Mouse (Mus musculus): Measurements from ENCODE around the gene Gm49661. TPM values are rescaled to one million over a fixed set of nuclear protein-coding genes. Genes with fewer than 3 reads are reported as not detected.
A peak's percentile ranks its signal among the peaks of the same experiment; 100 is the strongest.

Gm49661 gene
- polyA plus RNA-seq, 1 experiment: not detected

DNA sequence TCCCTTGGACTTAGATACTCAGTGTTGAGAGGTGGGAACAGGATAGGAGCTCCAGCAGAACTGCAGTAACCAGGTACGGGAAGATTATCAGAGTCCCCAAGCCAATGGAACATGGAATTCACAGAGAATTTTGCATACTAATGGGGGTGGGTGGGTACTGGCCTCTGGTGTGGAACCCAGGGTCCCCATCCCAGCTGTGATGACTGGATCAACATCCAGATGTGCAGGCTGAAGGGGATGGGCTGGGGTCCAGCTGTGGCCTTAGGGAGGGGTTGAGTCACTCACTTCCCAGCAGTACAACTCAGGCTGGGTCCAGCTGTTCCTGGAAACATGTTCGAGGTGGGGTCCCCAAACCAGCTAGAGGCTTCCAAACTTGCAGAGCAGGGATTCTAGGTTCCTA lies 18.7 kb upstream of the Gm49661 start:
- Histone ChIP-seq H3K4me1 (ENCODE audit: control insufficient read depth, insufficient read depth, insufficient read length, low read length) (peaks cover 8% of the 10 kb centered on the region), H3K4me3 (ENCODE audit: insufficient read depth, low read depth, low read length) (no peak overlapping the region), H3K27ac (replicated peaks; ENCODE audit: low read depth, low read length) (no peak overlapping the region)

DNA sequence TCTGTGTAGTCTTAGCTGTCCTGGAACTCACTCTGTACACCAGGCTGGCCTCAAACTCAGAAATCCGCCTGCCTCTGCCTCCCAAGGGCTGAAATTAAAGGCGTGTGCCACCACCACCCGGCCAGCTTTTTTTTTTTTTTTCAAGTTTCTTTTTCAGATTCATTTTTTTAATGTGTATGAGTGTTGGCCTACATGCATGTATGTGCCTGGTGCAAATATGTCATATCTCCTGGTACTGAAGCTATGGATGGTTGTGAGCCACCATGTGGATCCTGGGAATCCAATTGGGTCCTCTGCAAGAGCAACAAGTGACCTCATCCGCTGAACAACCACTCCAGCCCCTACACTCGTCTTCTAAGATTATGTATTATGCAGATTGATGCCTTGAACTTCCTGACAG lies 18.2 kb upstream of the Gm49661 start:
- H3K4me1 ChIP-seq (ENCODE audit: control insufficient read depth, insufficient read depth, insufficient read length, low read length): peaks cover 8% of the 10 kb centered on the region
- no peak overlapping the region for H3K27ac ChIP-seq (replicated peaks; ENCODE audit: low read depth, low read length)
- H3K4me3 ChIP-seq (ENCODE audit: insufficient read depth, low read depth, low read length): no peak overlapping the region

DNA sequence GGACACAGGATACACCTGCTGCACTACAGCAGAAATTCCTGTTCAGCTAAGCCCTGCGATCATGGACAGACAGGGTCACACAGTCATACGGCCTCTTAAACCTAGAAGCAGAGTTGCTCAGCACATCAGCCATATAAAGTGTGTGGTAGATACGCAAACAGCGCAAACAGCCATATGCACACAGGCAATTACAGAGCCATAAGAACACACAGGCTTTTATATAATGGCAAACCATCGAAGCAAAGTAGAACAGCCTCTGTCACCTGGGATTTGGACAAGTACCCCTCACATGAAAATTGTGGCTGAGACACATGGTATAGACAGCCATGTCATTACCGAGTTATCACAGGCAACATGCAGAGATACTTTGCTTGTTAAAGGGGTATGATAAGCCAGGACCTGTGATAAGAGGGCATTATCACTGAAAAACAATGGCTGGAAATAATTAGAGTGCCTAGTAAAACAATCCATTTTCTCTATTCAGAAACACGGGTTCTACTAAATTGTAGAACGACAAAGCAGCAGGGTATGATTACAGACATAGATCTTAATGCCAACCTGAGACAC lies 17.2 kb upstream of the Gm49661 start:
- Histone ChIP-seq H3K4me3 (ENCODE audit: insufficient read depth, low read depth, low read length) (peak overlapping the region; percentile 62), H3K27ac (replicated peaks; ENCODE audit: low read depth, low read length) (peak overlapping the region; percentile 80), H3K4me1 (ENCODE audit: control insufficient read depth, insufficient read depth, insufficient read length, low read length) (peaks cover 8% of the 10 kb centered on the region)

DNA sequence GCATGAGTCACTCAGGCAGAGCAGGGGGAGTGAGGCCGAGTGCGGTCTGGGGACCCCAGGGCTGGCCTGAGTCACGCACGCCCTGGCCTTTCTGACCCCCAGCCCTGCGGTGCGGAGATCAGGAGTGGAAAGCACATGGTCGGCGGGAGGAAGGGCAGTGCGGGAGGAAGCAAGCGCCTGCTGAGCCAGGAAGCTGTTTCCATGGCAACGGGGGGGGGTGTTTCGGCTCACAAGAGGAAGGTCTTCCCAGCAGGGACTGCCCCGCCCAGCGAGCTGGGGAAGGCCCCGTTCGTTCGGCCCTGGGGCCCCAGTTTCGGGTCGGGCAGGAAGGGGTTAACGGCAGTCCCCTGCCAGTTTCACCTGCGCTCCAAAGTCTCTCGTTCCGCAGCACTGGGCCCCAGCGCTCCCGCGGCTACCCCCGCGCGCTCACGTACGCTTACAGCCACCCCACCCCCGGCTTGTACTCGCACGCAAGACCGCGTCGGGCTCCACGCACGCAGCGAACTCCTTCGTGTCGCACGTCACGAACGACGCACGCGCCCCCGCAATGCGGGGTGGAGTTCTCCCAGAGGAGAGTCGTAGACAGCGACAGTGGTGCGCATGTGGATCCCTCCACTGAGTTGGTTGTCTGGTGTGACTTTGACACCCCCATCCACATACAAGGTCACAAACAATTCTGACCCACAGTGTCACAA lies 16.6 kb upstream of the Gm49661 start:
- H3K4me3 ChIP-seq (ENCODE audit: insufficient read depth, low read depth, low read length): peak overlapping the region; percentile 62
- peaks cover 13% of the 10 kb centered on the region for H3K4me1 ChIP-seq (ENCODE audit: control insufficient read depth, insufficient read depth, insufficient read length, low read length)
- peak overlapping the region; percentile 80 for H3K27ac ChIP-seq (replicated peaks; ENCODE audit: low read depth, low read length)

DNA sequence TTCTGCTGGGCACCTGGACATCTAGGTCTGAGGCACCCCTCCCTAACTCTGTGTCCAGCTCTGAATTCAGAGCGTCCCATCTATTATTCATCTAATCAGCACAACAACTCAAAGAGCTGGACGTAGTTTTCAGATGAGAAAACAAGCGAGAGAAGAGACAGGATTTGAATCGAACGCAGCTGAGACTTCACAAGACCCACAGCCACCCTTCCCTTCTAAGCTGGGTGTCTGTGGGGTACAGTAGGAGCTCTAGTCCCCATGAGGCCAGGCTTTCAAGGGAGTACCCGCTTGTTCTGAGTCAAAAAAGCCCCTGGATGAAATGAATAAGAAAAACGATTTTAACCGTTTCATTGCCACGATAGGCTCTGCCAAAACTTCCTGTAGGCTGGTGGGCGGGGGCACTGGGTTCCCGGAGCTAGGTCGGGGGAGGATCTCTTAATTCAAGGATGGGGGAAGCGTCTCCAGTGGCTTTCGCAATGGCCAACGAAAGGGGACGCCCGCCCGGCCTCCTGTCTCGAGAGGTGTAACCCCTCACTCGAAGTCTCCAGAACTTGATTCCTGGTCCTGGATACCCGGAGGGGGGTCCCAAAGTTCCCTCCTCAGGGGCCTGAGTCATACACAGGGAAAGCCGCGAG lies 15.9 kb upstream of the Gm49661 start:
- Histone ChIP-seq H3K4me3 (ENCODE audit: insufficient read depth, low read depth, low read length) (peak overlapping the region; percentile 62), H3K4me1 (ENCODE audit: control insufficient read depth, insufficient read depth, insufficient read length, low read length) (peaks cover 16% of the 10 kb centered on the region), H3K27ac (replicated peaks; ENCODE audit: low read depth, low read length) (peak overlapping the region; percentile 80)

DNA sequence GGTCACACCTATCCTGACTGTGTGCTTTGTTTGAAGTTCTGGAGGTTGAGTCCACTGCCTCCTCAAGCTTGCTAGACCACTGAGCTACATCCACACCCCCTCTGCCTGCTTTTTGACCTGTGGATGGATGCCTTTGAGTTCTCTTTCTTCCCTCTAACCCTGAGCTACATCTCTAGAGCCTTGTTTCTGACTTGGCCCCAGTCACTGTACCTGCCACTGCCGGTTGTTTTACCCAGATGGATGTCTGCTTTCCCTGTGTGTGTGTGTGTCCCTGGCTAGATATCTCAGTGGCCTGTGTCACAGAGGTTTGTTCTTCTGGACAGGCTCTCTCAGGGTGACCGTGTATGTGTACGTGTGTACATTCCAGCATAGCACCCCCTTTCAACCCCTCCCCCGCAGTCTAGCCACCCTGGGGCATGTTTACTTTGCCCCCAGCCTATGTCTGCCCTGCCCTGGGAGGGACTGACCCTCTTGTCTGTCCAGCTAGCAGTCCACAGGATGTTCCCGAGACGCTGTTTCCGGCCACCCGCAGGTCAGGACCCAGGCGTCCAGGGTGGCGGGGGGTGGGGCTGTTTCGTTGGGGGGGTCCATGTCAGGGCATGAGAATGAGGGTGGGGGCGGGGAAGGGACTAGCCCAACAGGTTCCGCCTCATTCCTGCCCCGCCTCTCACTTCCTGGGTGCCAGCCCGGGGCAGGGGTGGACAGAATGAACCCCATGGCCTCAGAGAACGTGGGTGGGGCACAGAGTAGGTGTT lies 15.2 kb upstream of the Gm49661 start:
- Histone ChIP-seq H3K27ac (replicated peaks; ENCODE audit: low read depth, low read length) (peak overlapping the region; percentile 80), H3K4me1 (ENCODE audit: control insufficient read depth, insufficient read depth, insufficient read length, low read length) (peaks cover 16% of the 10 kb centered on the region), H3K4me3 (ENCODE audit: insufficient read depth, low read depth, low read length) (peak overlapping the region; percentile 62)

DNA sequence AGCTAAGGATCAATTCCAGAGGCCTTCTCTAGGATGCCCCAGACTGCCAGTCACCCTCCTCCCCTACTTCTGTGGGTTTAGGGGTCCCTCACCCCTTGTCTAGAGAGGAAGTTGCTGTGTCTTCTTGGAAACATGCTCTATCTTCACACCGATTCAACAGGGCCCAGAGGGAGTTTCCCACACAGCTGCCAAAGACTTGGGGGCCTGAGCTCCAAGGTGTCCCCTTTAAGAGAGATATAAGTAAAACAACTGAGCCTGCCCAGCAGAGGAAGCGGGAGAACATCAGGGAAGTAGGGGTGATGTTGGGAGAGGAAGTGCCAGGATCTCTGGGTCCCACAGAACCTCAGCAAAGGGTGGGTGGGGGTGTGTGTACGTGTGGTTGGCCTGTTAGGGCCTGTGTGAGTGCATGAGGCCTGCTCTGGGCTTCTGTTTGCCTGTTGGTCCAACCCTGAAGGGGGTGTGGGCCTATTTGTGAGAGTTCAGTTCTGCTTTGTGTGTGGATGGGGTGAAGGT lies 13.3 kb upstream of the Gm49661 start:
- Histone ChIP-seq H3K4me3 (ENCODE audit: insufficient read depth, low read depth, low read length) (no peak overlapping the region), H3K27ac (replicated peaks; ENCODE audit: low read depth, low read length) (peak overlapping the region; percentile 39; the same call in 1 of the 2 replicates), H3K4me1 (ENCODE audit: control insufficient read depth, insufficient read depth, insufficient read length, low read length) (peaks cover 16% of the 10 kb centered on the region)

DNA sequence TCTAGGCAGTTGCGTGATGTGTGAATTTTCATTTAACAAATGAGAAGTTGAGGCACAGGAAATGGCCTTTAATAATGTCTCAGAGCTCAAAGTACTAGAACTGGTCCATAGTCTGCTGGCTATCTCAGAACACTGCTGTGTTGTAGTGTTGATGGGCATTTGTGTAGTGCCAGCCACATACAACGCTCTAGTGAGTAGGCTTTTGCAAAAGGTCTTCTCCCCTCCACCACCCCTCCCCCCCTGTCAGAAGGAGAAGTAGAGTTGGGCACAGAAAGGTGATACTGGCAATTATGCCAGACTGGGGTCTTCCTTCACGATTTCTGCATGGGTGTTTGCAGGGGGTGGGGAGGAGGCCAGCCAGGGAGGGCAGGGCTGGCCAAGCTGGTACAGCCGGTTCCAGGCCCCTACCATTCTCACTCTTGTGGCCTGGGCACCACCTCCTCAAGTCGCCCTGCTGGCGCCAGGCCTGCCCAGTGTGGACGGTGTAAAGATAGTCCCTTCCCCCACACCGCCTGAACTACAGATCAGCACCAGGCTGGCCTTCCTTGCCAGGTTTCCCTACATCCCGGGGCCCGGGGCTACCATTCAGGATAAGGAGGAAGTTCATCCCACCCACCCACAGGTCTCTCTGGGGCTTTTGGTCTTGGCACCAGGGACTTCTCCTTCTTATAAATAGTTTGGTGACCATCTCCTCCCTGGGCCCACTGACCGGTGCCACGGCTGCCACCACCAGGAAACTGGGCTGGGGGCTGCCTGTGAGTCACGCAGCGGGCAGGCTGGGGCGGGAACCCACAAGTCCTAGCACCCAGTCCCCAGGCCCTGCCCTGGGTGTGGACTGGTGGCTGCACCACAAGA lies 12.6 kb upstream of the Gm49661 start:
- H3K4me1 ChIP-seq (ENCODE audit: control insufficient read depth, insufficient read depth, insufficient read length, low read length): peaks cover 16% of the 10 kb centered on the region
- H3K27ac ChIP-seq (replicated peaks; ENCODE audit: low read depth, low read length): peak overlapping the region; percentile 39; the same call in 1 of the 2 replicates
- no peak overlapping the region for H3K4me3 ChIP-seq (ENCODE audit: insufficient read depth, low read depth, low read length)

DNA sequence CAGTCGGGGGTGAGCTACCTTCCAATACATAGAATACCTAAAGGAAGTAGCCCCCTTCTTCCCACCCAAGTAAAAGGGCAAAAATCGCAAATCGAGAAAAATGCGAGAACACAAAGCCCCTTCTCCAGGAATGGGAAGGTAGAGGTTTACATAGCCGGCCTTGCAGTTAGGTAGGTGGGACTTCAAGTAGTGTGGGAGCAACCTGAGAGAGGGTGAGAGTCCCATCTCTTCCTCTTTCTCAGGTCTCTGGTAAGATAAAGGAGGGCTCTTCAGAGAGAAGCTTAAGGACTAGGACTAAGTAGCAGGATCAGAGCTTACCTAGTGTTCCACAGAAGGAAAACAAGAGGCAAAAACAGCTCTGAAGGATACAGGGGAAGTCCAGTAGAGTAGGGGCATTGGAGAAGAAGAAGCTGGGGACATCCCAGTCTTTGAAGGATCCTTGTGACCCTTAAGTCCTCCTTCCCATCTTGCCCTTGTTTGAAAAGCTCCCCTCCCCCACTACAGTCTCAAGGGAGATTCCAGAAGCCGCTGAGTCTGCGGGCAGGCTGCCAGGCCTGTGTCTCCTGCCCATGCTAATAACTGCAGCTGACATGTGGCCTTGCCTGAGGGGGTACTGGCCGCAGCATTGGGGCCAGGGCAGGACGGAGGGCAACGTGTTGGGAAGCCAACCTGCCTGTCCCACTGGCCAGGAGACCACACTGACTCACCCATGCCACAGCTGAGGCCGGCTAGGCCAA lies 11.6 kb upstream of the Gm49661 start:
- Histone ChIP-seq H3K27ac (replicated peaks; ENCODE audit: low read depth, low read length) (peak overlapping the region; percentile 79), H3K4me3 (ENCODE audit: insufficient read depth, low read depth, low read length) (peak overlapping the region; percentile 55), H3K4me1 (ENCODE audit: control insufficient read depth, insufficient read depth, insufficient read length, low read length) (peaks cover 16% of the 10 kb centered on the region)

DNA sequence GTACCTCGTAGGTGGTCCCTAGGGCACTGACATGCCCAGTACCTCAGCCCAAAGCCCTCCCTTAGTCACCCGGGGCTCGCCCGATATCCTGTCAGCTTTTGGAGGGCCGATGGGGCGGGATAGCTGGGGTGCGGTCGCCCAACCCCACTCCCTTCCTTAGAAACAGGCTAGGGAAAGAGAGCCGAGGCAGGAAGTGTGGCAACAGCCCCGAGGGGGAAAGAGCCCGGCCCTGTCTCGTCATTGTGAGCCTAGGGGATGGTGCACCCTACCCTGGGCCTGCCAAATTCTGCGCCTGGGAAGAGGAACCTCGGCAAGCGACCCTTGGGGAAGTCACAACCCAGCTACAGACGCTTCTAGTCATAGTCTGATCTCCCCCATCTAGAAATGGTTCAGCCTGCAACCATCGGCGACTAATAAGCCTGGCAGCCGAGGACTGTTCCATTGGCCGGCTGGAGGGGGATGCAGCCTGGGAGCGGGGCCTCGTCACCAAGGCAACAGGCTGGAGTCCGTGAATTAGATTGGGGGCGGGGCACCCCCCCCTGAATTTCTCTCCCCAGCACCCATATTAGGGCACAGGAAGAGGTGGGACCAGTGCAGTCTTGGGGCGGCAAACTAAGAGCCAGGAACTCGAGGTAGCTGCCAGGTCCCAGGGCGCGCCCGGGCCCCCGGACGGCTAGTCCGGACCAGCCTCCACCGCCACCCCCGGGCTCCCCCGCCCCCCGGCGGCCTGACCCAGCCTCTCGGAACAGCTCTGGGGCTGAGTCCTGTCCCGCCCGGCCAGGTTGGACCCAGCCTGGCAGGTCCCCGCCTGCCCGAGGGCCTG lies 10.6 kb upstream of the Gm49661 start:
- Histone ChIP-seq H3K4me3 (ENCODE audit: insufficient read depth, low read depth, low read length) (peak overlapping the region; percentile 55), H3K4me1 (ENCODE audit: control insufficient read depth, insufficient read depth, insufficient read length, low read length) (peaks cover 13% of the 10 kb centered on the region)

DNA sequence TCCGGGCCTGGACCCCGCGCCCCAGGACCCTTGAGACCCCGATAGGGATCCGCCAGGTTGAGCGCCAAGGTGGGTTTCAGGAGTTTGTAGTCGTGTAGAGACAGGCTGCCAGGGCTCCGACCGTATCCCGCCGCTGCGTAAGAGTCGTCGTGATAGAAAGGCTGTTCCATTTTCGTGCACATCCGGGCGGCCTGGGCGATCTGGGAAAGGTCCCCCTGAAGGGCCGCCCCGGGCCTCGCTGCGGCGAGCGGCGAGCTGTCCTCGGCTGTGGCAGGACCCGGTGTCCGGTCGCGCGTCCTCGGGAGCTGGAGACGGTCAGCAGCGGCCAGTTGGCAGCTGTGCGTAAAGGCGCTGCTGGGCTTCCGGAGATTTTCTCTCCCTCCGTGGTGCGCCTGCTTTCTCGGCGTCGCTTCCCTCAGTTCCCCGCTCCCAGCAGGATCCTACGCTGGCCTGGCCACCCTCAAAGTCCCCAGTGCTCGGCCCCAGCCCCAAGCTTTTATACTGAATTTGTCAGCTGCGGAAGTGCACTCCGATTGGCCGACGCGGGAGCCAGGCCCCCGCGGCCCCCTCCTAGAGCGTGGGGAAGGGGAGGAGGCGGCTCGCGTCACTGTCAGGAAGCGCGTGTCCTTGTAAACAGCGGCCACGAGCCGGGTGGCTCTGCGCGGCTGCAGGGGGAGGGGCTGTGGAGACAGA lies 9.2 kb upstream of the Gm49661 start, which contains the start of gene Junb:
Junb (minus strand) TSS at position 471 of the 693 bp plus-strand sequence.
- Histone ChIP-seq H3K4me3 (ENCODE audit: insufficient read depth, low read depth, low read length) (peak within 1 kb of the TSS; percentile 83), H3K27ac (replicated peaks; ENCODE audit: low read depth, low read length) (peak within 1 kb of the TSS; percentile 97), H3K4me1 (ENCODE audit: control insufficient read depth, insufficient read depth, insufficient read length, low read length) (peaks cover 11% of the 10 kb centered on the region)

More for the DNA sequence above, 10.6 kb upstream of the Gm49661 start:
- peak overlapping the region; percentile 97 for H3K27ac ChIP-seq (replicated peaks; ENCODE audit: low read depth, low read length)

DNA sequence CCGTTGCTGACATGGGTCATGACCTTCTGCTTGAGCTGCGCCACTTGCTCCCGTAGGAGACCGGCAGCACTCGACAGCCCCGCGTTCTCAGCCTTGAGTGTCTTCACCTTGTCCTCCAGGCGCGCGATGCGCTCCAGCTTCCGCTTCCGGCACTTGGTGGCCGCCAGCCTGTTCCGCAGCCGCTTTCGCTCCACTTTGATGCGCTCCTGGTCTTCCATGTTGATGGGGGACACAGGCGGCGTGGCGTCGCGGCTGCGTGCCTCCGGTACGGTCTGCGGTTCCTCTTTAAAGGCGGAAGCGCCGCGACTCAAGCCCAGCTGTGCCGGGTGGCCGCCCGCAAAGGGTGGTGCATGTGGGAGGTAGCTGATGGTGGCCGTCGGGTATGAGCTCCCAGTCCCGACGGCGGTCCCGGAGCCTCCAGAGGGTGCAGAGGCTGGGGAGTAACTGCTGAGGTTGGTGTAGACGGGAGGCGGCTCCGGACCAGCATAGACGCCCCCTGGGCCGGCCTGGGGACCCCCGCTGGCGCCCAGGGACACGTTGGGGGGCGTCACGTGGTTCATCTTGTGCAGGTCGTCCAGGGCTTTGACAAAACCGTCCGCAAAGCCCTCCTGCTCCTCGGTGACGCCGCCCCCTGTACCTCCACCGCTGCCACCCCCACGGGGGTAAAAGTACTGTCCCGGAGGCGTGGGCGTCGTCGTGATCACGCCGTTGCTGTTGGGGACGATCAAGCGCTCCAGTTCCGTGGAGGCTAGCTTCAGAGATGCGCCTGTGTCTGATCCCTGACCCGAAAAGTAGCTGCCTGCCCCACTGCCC lies 8.4 kb upstream of the Gm49661 start:
- peaks cover 11% of the 10 kb centered on the region for H3K4me1 ChIP-seq (ENCODE audit: control insufficient read depth, insufficient read depth, insufficient read length, low read length)
- peak overlapping the region; percentile 83 for H3K4me3 ChIP-seq (ENCODE audit: insufficient read depth, low read depth, low read length)
- peak overlapping the region; percentile 92 for H3K27ac ChIP-seq (replicated peaks; ENCODE audit: low read depth, low read length)

Data from brown adipose tissue, adult 24 weeks (tissue).